9 mouse cellular contexts compared by ENCODE assay signal in the genomic region with DNA sequence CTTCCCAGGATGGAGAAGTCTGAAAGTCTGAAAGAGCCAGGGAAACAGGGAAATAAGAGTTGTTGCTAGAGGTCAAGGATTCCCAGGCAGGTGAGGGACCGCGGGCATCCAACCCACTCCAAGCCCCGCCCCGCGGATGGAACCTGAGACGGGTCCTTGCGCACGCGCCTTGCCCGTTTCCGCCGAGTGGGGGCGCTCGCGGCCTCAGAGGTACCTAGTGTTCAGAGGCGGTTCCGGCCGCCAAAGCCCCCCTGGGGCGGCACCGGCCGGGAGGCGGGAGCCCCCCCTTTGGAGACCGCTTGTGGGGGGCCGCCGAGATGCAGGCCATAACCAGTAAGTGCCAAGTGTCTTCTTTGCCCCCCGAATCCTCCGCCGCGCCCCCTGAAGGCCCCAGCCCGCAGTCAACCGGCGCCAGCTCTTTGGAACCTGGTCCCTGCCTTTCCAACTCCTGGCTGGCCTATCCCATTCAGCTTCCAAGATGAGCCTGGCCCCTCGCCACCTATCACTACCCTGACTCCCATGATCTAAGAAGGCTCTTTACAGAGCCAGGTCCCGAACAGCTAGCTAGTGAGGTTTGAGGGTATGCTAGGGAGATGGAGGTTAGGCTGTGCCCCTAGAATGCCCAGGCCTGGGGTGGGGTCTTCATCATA. TPM values are rescaled to one million over a fixed set of nuclear protein-coding genes. Genes with fewer than 3 reads are reported as not detected.
DNase-seq lines count a peak whose midpoint lies in the region; ATAC-seq lines count a peak whose summit lies in the region.
"Had no signal": no experiment of that assay in that cellular context is flagged by ENCODE, and none has a peak within 500 bp of the region (broad histone marks: within the 10 kb centered on the region; RNA-seq: fewer than 3 reads in every experiment).

No protein-coding gene starts in this region.

- H3K9me3 ChIP-seq in heart, embryonic 10.5 days, result no peaks in the 10 kb centered on the region
- H3K9me3 ChIP-seq in forebrain, embryonic 12.5 days, result no peaks in the 10 kb centered on the region
- H3K9me3 ChIP-seq in intestine, embryonic 16.5 days (ENCODE audit: control insufficient read depth, low read length), result no peaks in the 10 kb centered on the region
- H3K9me3 ChIP-seq in midbrain, embryonic 12.5 days, result no peaks in the 10 kb centered on the region
- H3K9me3 ChIP-seq: G1E had no signal

- peaks cover 10% of the 10 kb centered on the region for H3K4me1 ChIP-seq in heart, embryonic 10.5 days
- peaks cover 6% of the 10 kb centered on the region for H3K4me1 ChIP-seq in forebrain, embryonic 12.5 days
- H3K4me1 ChIP-seq in intestine, embryonic 16.5 days (ENCODE audit: control insufficient read depth, insufficient read depth, low read length), result no peaks in the 10 kb centered on the region
- H3K4me1 ChIP-seq in midbrain, embryonic 12.5 days, result peaks cover 5% of the 10 kb centered on the region

- DNase-seq in heart, embryonic 10.5 days (ENCODE audit: low spot score), result no peak
- no peak for DNase-seq in heart, adult 11 months
- DNase-seq in R1 (ENCODE audit: low read depth, low spot score), result peak; percentile 83
- DNase-seq in right cerebral cortex, postnatal 25 days, result no peak
- DNase-seq in left cerebral cortex, adult 8-10 months (ENCODE audit: low spot score in 2 of 2), result no peak

- H3K4me3 ChIP-seq in heart, embryonic 10.5 days, result peak overlapping the region; percentile 50
- no peak overlapping the region; the same call in 1 of the 2 replicates for H3K4me3 ChIP-seq in forebrain, embryonic 12.5 days (replicated peaks)
- no peak overlapping the region for H3K4me3 ChIP-seq in intestine, embryonic 16.5 days (ENCODE audit: low read length)
- no peak overlapping the region for H3K4me3 ChIP-seq in midbrain, embryonic 12.5 days

- H3K9ac ChIP-seq in forebrain, embryonic 12.5 days, result no peak overlapping the region
- H3K9ac ChIP-seq in intestine, embryonic 16.5 days (ENCODE audit: low read depth, low read length), result no peak overlapping the region
- H3K9ac ChIP-seq in midbrain, embryonic 12.5 days (replicated peaks), result no peak overlapping the region

- 6% methylated on average over 34 of the region's 34 CpGs for WGBS in heart, embryonic 10.5 days
- 8% methylated on average over 34 of the region's 34 CpGs for WGBS in forebrain, embryonic 12.5 days
- 7% methylated on average over 34 of the region's 34 CpGs for WGBS in intestine, embryonic 16.5 days
- WGBS in midbrain, embryonic 12.5 days, result 7% methylated on average over 31 of the region's 34 CpGs

- H3K36me3 ChIP-seq in heart, embryonic 10.5 days, result peaks cover 36% of the 10 kb centered on the region
- peaks cover 6% of the 10 kb centered on the region; the same call in 1 of the 2 replicates for H3K36me3 ChIP-seq in forebrain, embryonic 12.5 days (replicated peaks)
- H3K36me3 ChIP-seq in intestine, embryonic 16.5 days (ENCODE audit: control insufficient read depth, insufficient read depth, low read length), result no peaks in the 10 kb centered on the region
- peaks cover 16% of the 10 kb centered on the region for H3K36me3 ChIP-seq in midbrain, embryonic 12.5 days
- H3K36me3 ChIP-seq: G1E had no signal

- H3K27ac ChIP-seq in heart, embryonic 10.5 days, result peak overlapping the region; percentile 49; the same call in 1 of the 2 replicates
- H3K27ac ChIP-seq in forebrain, embryonic 12.5 days, result no peak overlapping the region
- no peak overlapping the region for H3K27ac ChIP-seq in intestine, embryonic 16.5 days (ENCODE audit: low read length)
- no peak overlapping the region for H3K27ac ChIP-seq in midbrain, embryonic 12.5 days (replicated peaks)

- peaks cover 24% of the 10 kb centered on the region; the same call in 1 of the 2 replicates for H3K27me3 ChIP-seq in heart, embryonic 10.5 days (ENCODE audit: insufficient read depth, poor library complexity, severe bottlenecking)
- H3K27me3 ChIP-seq in forebrain, embryonic 12.5 days, result 0 out of 2 replicates have a peak, but pooled peaks cover 2% of the 10 kb centered on the region
- H3K27me3 ChIP-seq in intestine, embryonic 16.5 days (replicated peaks; ENCODE audit: control insufficient read depth, insufficient read depth, low read length), result peaks cover 3% of the 10 kb centered on the region; the same call in 1 of the 2 replicates
- peaks cover 12% of the 10 kb centered on the region for H3K27me3 ChIP-seq in midbrain, embryonic 12.5 days

- no peak for ATAC-seq in forebrain, embryonic 12.5 days (ENCODE audit: low FRiP score)
- ATAC-seq in intestine, embryonic 16.5 days, result no peak
- ATAC-seq in midbrain, embryonic 12.5 days (ENCODE audit: low FRiP score, low read depth), result no peak

- H3K4me2 ChIP-seq in forebrain, embryonic 12.5 days, result peak overlapping the region; percentile 25
- peak overlapping the region; percentile 32; the same call in 1 of the 2 replicates for H3K4me2 ChIP-seq in intestine, embryonic 16.5 days (ENCODE audit: low read depth, low read length)
- peak overlapping the region; percentile 35; the same call in 1 of the 2 replicates for H3K4me2 ChIP-seq in midbrain, embryonic 12.5 days (replicated peaks)

RNA-seq across cellular contexts. Expression of a gene that starts 6.7 kb away (rescaled TPM):
- 23.4 and 30.3 TPM in 2 replicates for polyA plus RNA-seq in heart, embryonic 10.5 days (2016; fragmentation: Nextera tagmentation; extraction: Ambion mirVana)
- 27.2 and 29.9 TPM in 2 replicates for polyA plus RNA-seq in forebrain, embryonic 12.5 days (2016; fragmentation: Nextera tagmentation; extraction: Ambion mirVana)
- 5.5 and 6.5 TPM in 2 replicates for polyA plus RNA-seq in intestine, embryonic 16.5 days (2015; fragmentation: Nextera tagmentation; extraction: Ambion mirVana)
- polyA plus RNA-seq in midbrain, embryonic 12.5 days (2016; fragmentation: Nextera tagmentation; extraction: Ambion mirVana), result 27.2 and 32.9 TPM in 2 replicates
- total RNA-seq in left cerebral cortex, adult 8-10 months (2022), result 100 to 1,000 TPM in 2 of 4 experiments, 10 to 100 TPM in 2; 87.5 to 111 (median 103) TPM

RNA-seq across cellular contexts. Expression of a gene that starts 14.6 kb away (rescaled TPM):
- polyA plus RNA-seq in heart, embryonic 10.5 days (2016; fragmentation: Nextera tagmentation; extraction: Ambion mirVana), result 0.11 and 0.37 TPM in 2 replicates
- 0.23 and 0.37 TPM in 2 replicates for polyA plus RNA-seq in forebrain, embryonic 12.5 days (2016; fragmentation: Nextera tagmentation; extraction: Ambion mirVana)
- polyA plus RNA-seq in intestine, embryonic 16.5 days (2015; fragmentation: Nextera tagmentation; extraction: Ambion mirVana), result 0.27 and 0.40 TPM in 2 replicates
- 0.13 and 0.35 TPM in 2 replicates for polyA plus RNA-seq in midbrain, embryonic 12.5 days (2016; fragmentation: Nextera tagmentation; extraction: Ambion mirVana)
- under 1 TPM in 3 of 4 experiments, not detected in 1; 0.37 to 0.87 (median 0.44) TPM for total RNA-seq in left cerebral cortex, adult 8-10 months (2022)
- polyA plus RNA-seq: G1E had no signal

RNA-seq across cellular contexts. Expression of a gene that starts 30.2 kb away (rescaled TPM):
- polyA plus RNA-seq in heart, embryonic 10.5 days (2016; fragmentation: Nextera tagmentation; extraction: Ambion mirVana), result 40.2 and 83.3 TPM in 2 replicates
- polyA plus RNA-seq in forebrain, embryonic 12.5 days (2016; fragmentation: Nextera tagmentation; extraction: Ambion mirVana), result 4.1 and 4.5 TPM in 2 replicates
- 6.1 and 7.3 TPM in 2 replicates for polyA plus RNA-seq in intestine, embryonic 16.5 days (2015; fragmentation: Nextera tagmentation; extraction: Ambion mirVana)
- polyA plus RNA-seq in midbrain, embryonic 12.5 days (2016; fragmentation: Nextera tagmentation; extraction: Ambion mirVana), result 5.4 and 6.3 TPM in 2 replicates
- total RNA-seq in left cerebral cortex, adult 8-10 months (2022), result 1 to 10 TPM; 1.9 to 3.9 (median 2.9) TPM

RNA-seq across cellular contexts. Expression of a gene that starts 54.9 kb away (rescaled TPM):
- 372 and 465 TPM in 2 replicates for polyA plus RNA-seq in heart, embryonic 10.5 days (2016; fragmentation: Nextera tagmentation; extraction: Ambion mirVana)
- polyA plus RNA-seq in forebrain, embryonic 12.5 days (2016; fragmentation: Nextera tagmentation; extraction: Ambion mirVana), result 192 and 207 TPM in 2 replicates
- polyA plus RNA-seq in intestine, embryonic 16.5 days (2015; fragmentation: Nextera tagmentation; extraction: Ambion mirVana), result 276 and 282 TPM in 2 replicates
- 204 and 225 TPM in 2 replicates for polyA plus RNA-seq in midbrain, embryonic 12.5 days (2016; fragmentation: Nextera tagmentation; extraction: Ambion mirVana)
- total RNA-seq in left cerebral cortex, adult 8-10 months (2022), result 10 to 100 TPM; 63.5 to 67.6 (median 64.3) TPM
